Mouse (Mus musculus) embryonic facial prominence, embryonic 10.5 days (tissue): ENCODE measurements around the gene Tnnt3. TPM values are rescaled to one million over a fixed set of nuclear protein-coding genes. Genes with fewer than 3 reads are reported as not detected.

Experiments used
- DNase-seq: peaks from one replicate; pipeline ENCODE4 v3.0.0-alpha.2; 2017; ENCODE audit warnings: low spot score
- H3K27ac ChIP-seq: fragments of 300-500 bp; sonication (generic); replicated peaks from 2 replicates; pipeline ENCODE4 v1.5.1; 2016; ENCODE audit warnings: mild to moderate bottlenecking
- H3K27me3 ChIP-seq: fragments of 300-500 bp; sonication (generic); replicated peaks from 2 replicates; pipeline ENCODE4 v1.6.1; 2016; ENCODE audit warnings: low read depth, mild to moderate bottlenecking; ENCODE audit not compliant: poor library complexity, severe bottlenecking
- H3K36me3 ChIP-seq: fragments of 300-500 bp; sonication (generic); replicated peaks from 2 replicates; pipeline ENCODE4 v1.6.1; 2016; ENCODE audit warnings: mild to moderate bottlenecking, moderate library complexity
- H3K4me1 ChIP-seq: fragments of 300-500 bp; sonication (generic); 2 replicates; pipeline ENCODE4 v1.6.1; 2016
- H3K4me3 ChIP-seq: fragments of 300-500 bp; sonication (generic); 2 replicates; pipeline ENCODE4 v1.5.1; 2016; ENCODE audit warnings: mild to moderate bottlenecking, moderate library complexity
- H3K9me3 ChIP-seq: fragments of 300-500 bp; sonication (generic); 2 replicates; pipeline ENCODE4 v1.6.1; 2016; ENCODE audit warnings: mild to moderate bottlenecking
- WGBS: fragments of 180-500 bp; shearing (Covaris S2); methylation state at CpG from one replicate; pipeline ENCODE4 v1.1.7; 2016; 5-methylcytosine and 5-hydroxymethylcytosine counted together
- polyA plus RNA-seq: library from polyadenylated mRNA; unstranded; fragments of >200 nt; fragmentation: Nextera tagmentation; extraction: Ambion mirVana; gene quantifications from 2 replicates; pipeline ENCODE4 v1.2.1, GENCODE M21; 2016

Gene Tnnt3
- polyA plus RNA-seq, 1 experiment from 2014 or later, result 1.4 TPM

DNA sequence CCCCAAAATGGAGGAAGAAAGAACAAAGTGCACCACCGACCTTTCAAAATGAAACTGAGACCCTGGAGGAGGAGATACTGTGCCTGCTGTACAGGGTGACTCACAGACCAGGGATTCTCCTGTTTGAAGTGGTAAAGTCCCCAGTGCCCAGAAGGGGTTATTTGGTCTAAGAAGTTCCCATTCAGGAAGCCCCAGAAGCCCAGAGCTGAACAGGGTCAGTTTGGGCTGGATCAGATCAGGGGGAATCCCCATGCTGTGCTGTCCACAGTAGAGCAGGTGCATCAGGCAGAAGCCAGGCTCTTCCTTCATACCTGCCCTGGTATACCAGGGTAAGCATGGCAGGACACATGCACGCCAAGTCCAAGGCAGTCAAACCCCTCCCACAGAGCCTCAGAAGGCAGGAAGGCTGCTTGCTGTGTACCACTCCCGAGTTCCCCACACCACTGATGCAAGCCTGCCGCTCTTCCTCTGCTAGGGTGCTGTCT is 36.0 kb upstream of the Tnnt3 start:
- H3K4me3 ChIP-seq, result no peak overlapping the region
- H3K27me3 ChIP-seq, result no peaks in the 10 kb centered on the region
- 71% methylated on average over 4 of the region's 4 CpGs for WGBS
- peaks cover 30% of the 10 kb centered on the region for H3K4me1 ChIP-seq
- no peak for DNase-seq
- H3K27ac ChIP-seq, result peak overlapping the region; percentile 58
- H3K36me3 ChIP-seq, result no peaks in the 10 kb centered on the region
- no peaks in the 10 kb centered on the region for H3K9me3 ChIP-seq

GRCm38 (mm10) chr7:142470171-142470691 is 28.4 kb upstream of the Tnnt3 start:
- DNase-seq, result no peak
- H3K9me3 ChIP-seq, result no peaks in the 10 kb centered on the region
- WGBS, result 80% methylated on average over 7 of the region's 7 CpGs
- H3K27me3 ChIP-seq, result no peaks in the 10 kb centered on the region
- H3K4me1 ChIP-seq, result peaks cover 53% of the 10 kb centered on the region
- H3K4me3 ChIP-seq, result no peak overlapping the region
- no peaks in the 10 kb centered on the region for H3K36me3 ChIP-seq
- H3K27ac ChIP-seq, result peak overlapping the region; percentile 90

DNA sequence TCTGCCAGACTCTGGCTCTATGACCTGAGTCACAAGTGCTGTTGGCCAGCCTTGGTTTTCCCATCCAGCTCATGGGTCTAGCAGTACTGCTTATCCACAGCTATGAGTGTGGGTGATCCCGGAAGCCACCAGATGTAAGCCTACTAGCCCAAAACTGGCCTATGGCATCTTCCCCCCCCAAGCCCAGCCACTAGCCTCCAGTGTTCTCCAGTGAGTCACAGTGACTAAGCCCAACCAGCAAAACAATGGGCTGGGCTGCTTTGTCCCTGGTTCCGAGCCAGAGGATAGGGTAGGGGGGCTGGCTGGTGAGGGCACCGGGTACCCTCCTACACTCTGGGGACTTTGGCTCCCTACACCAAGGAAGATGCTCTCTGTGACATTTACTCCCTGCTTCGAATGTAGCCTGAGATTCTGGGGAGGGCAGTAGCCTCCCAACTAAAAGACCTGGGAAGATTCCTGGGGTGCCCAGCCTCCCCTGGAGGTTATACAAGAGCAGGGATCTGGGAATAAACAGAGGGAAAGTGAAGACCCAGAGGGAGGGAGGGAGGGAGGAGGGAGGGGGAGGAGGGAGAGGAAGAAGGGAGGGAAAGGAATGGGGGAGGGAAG is 27.7 kb upstream of the Tnnt3 start:
- Histone ChIP-seq H3K36me3 (no peaks in the 10 kb centered on the region), H3K4me3 (no peak overlapping the region), H3K27me3 (no peaks in the 10 kb centered on the region), H3K4me1 (peaks cover 60% of the 10 kb centered on the region), H3K27ac (peak overlapping the region; percentile 90), H3K9me3 (no peaks in the 10 kb centered on the region)
- WGBS, result 26% methylated on average over 4 of the region's 4 CpGs
- peak; percentile 67 for DNase-seq

GRCm38 (mm10) chr7:142471414-142471861 is 27.2 kb upstream of the Tnnt3 start:
- Histone ChIP-seq H3K4me1 (peaks cover 63% of the 10 kb centered on the region), H3K27ac (peak overlapping the region; percentile 90), H3K36me3 (no peaks in the 10 kb centered on the region), H3K27me3 (no peaks in the 10 kb centered on the region), H3K9me3 (no peaks in the 10 kb centered on the region), H3K4me3 (peak overlapping the region; percentile 8; the same call in 1 of the 2 replicates)
- no peak for DNase-seq
- 31% methylated on average over 6 of the region's 6 CpGs for WGBS

DNA sequence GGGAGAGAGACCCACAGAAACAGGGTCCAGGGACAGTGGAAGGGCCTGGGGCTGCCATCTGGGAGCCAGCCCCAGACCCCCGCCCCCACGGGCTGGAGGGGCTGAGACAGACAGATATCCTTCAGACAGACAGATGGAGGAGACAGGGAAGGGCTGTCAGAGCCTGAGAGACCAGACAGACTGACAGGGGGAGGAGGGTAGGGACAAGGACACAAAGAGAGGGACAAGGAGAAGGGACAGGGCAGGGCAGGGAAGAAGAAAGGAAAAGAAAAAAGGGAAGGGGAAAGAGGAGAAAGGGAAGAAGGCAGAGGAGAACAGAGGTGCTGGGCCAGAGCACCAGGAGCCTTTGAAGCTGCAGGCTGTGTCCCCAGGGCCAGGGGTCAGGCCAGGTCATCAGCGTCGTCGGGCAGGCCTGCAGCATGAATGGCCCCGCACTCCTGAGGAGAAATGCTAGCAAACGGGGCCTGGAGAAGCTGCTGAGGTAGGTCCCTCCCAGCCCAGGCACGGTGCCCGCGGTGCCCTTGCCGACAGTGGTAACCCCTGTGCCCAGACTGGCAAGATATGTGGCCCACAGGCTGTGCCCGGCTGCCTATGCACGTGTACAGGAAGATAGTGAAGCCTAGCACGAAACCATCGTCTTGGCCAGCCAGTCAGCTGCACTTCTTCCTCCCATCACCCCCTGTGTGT is 26.6 kb upstream of the Tnnt3 start:
- peak overlapping the region; percentile 8 for H3K4me3 ChIP-seq
- peak overlapping the region; percentile 90 for H3K27ac ChIP-seq
- H3K27me3 ChIP-seq, result no peaks in the 10 kb centered on the region
- 30% methylated on average over 15 of the region's 15 CpGs for WGBS
- H3K9me3 ChIP-seq, result no peaks in the 10 kb centered on the region
- no peaks in the 10 kb centered on the region for H3K36me3 ChIP-seq
- H3K4me1 ChIP-seq, result peaks cover 65% of the 10 kb centered on the region
- DNase-seq, result peak; percentile 48

- Histone ChIP-seq H3K4me3 (no peak overlapping the region), H3K27ac (peak overlapping the region; percentile 90), H3K4me1 (peaks cover 67% of the 10 kb centered on the region), H3K27me3 (no peaks in the 10 kb centered on the region), H3K9me3 (no peaks in the 10 kb centered on the region), H3K36me3 (no peaks in the 10 kb centered on the region)
- 93% methylated on average over 4 of the region's 4 CpGs for WGBS
- no peak for DNase-seq
These were observed 25.7 kb upstream of the Tnnt3 start for GRCm38 (mm10) chr7:142472936-142473335.

- no peak for DNase-seq
- H3K36me3 ChIP-seq, result no peaks in the 10 kb centered on the region
- 90% methylated on average over 2 of the region's 2 CpGs for WGBS
- H3K27me3 ChIP-seq, result no peaks in the 10 kb centered on the region
- no peak overlapping the region for H3K4me3 ChIP-seq
- H3K4me1 ChIP-seq, result peaks cover 73% of the 10 kb centered on the region
- no peak overlapping the region for H3K27ac ChIP-seq
- H3K9me3 ChIP-seq, result no peaks in the 10 kb centered on the region
These were observed 25.2 kb upstream of the Tnnt3 start for GRCm38 (mm10) chr7:142473476-142473875.

DNA sequence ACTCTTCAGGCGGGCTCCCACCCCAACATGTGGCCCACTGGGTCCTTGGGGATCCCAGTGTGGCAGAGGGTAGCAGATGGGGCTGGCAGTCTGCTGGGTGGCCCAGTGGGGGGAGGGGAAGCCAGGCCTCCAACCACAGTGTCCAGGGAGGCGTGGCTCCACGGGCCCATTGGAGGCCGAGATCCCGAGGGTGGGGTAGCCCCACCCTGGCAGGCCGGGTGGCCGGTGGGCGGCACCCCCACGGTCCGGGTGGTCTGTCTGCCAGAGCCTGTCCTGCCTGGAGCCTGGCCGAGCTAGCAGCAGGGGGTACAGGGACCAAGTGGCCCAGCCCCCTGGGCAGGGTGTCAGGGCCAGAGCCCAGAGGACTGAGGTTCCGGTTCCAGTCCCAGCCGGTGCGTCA is 23.8 kb upstream of the Tnnt3 start:
- H3K4me1 ChIP-seq, result peaks cover 73% of the 10 kb centered on the region
- no peaks in the 10 kb centered on the region for H3K27me3 ChIP-seq
- DNase-seq, result no peak
- H3K9me3 ChIP-seq, result no peaks in the 10 kb centered on the region
- no peak overlapping the region for H3K4me3 ChIP-seq
- H3K36me3 ChIP-seq, result no peaks in the 10 kb centered on the region
- WGBS, result 88% methylated on average over 14 of the region's 14 CpGs
- peak overlapping the region; percentile 98 for H3K27ac ChIP-seq

- H3K27ac ChIP-seq, result peak overlapping the region; percentile 98
- 68% methylated on average over 7 of the region's 7 CpGs for WGBS
- H3K9me3 ChIP-seq, result no peaks in the 10 kb centered on the region
- H3K36me3 ChIP-seq, result no peaks in the 10 kb centered on the region
- no peaks in the 10 kb centered on the region for H3K27me3 ChIP-seq
- no peak overlapping the region for H3K4me3 ChIP-seq
- peaks cover 69% of the 10 kb centered on the region for H3K4me1 ChIP-seq
- no peak for DNase-seq
These were observed 23.0 kb upstream of the Tnnt3 start for GRCm38 (mm10) chr7:142475641-142476040.

DNA sequence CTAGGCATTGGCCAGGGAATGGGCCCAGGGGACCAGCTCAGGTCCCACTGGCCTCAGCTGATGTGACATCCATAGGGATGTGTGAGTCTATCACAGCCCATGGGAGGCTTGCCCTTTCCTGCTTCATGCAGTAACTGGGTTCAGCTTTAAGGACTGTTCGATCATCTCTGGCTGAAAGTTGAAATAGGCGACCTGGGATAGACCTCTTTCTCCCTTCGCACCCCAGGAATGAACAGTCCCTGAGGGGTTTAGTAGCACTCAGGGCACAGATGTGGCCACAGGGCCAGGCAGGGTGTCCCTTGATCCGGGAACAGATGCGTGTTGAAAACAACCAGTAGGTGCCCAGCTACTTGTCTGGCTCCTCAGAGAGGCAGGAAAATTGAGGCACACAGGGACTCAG is 22.4 kb upstream of the Tnnt3 start:
- no peaks in the 10 kb centered on the region for H3K9me3 ChIP-seq
- peaks cover 69% of the 10 kb centered on the region for H3K4me1 ChIP-seq
- H3K27ac ChIP-seq, result peak overlapping the region; percentile 98
- WGBS, result 82% methylated on average over 5 of the region's 5 CpGs
- no peaks in the 10 kb centered on the region for H3K27me3 ChIP-seq
- no peak overlapping the region for H3K4me3 ChIP-seq
- H3K36me3 ChIP-seq, result no peaks in the 10 kb centered on the region
- DNase-seq, result no peak

- no peak for DNase-seq
- peaks cover 69% of the 10 kb centered on the region for H3K4me1 ChIP-seq
- H3K9me3 ChIP-seq, result no peaks in the 10 kb centered on the region
- H3K27ac ChIP-seq, result peak overlapping the region; percentile 98
- 87% methylated on average over 13 of the region's 13 CpGs for WGBS
- H3K4me3 ChIP-seq, result no peak overlapping the region
- no peaks in the 10 kb centered on the region for H3K27me3 ChIP-seq
- H3K36me3 ChIP-seq, result no peaks in the 10 kb centered on the region
These were observed 21.7 kb upstream of the Tnnt3 start for GRCm38 (mm10) chr7:142476795-142477452.

DNA sequence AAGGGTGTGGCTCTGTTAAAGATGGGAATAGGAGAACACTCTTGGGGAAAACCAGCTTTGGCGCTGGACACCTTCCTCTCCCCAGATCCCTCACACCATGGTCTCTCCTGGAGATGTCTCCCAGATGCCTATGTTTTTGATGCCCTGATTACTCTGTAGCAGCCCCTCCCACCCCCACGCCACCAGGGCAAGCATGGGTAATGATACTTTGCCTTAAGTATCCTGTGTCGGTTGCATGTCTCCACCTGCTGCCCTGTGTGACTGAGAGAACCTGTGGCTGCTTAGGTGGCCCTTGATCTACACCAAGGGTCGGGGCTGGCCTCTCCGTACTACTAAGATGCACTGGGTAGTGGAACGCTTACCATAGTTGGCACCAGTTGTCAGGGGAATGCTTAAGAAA is 20.6 kb upstream of the Tnnt3 start:
- H3K4me1 ChIP-seq, result peaks cover 69% of the 10 kb centered on the region

More for the DNA sequence above, 20.6 kb upstream of the Tnnt3 start:
- Histone ChIP-seq H3K27ac (peak overlapping the region; percentile 98), H3K36me3 (no peaks in the 10 kb centered on the region), H3K4me3 (no peak overlapping the region), H3K9me3 (no peaks in the 10 kb centered on the region), H3K27me3 (no peaks in the 10 kb centered on the region)
- 92% methylated on average over 6 of the region's 6 CpGs for WGBS
- DNase-seq, result no peak
